Mouse (Mus musculus): ENCODE measurements at regions not wholly inside any gene's neighbourhood (a gene's known extent, or its start where the extent isn't known, plus 50 kb on each side); places are given as distances from the start of the nearest gene placed in this dataset.

- H3K27ac ChIP-seq (ENCODE audit: control insufficient read depth, low read depth, low read length) = no peak overlapping the region
- DNase-seq (ENCODE audit: low read depth, low spot score) = no peak
- no peak for TF ChIP-seq EP300 (IDR thresholded peaks at IDR 0.05; ENCODE audit: low read depth in 1 of 2, low read length in 2 of 2)
- no peak for TF ChIP-seq ZNF384 (IDR thresholded peaks at IDR 0.05; ENCODE audit: low read depth, low read length)
- TF ChIP-seq MXI1 (IDR thresholded peaks at IDR 0.05; ENCODE audit: low read depth, low read length) = no peak
These were observed 132.7 kb upstream of the Aoah start for GRCm38 (mm10) chr13:20661243-20661642.

DNA sequence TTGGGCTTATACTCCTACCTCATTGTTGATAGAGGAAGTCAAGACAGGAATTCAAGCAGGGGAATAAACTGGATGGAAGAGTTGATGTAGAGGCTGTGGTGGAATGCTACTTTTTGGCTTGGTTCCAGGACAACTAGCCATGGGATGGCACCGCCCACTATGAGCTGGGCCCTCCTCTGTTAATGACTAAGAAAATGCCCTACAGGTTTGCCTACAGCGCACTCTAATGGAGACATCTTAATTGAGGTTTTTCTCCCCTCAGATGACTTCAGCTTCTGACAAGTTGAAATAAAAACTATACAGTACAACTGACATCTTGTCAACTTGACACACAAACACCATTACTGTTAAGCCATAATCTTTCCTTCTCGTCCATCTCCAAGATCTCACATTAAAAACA is 115.2 kb upstream of the Aoah start:
- TF ChIP-seq POLR2AphosphoS5 (IDR thresholded peaks at IDR 0.05; ENCODE audit: borderline replicate concordance, low read depth, low read length) (no peak), SMC3 (IDR thresholded peaks at IDR 0.05; ENCODE audit: low read depth, low read length) (no peak), ELF1 (IDR thresholded peaks at IDR 0.05; ENCODE audit: low read depth, low read length) (no peak), USF1 (IDR thresholded peaks at IDR 0.05; ENCODE audit: low read depth, low read length) (no peak), RAD21 (IDR thresholded peaks at IDR 0.05; ENCODE audit: low read depth, low read length) (peak; percentile 11)
- no peak overlapping the region for H3K27ac ChIP-seq (ENCODE audit: control insufficient read depth, low read depth, low read length)
- no peak overlapping the region for H3K9ac ChIP-seq (ENCODE audit: control insufficient read depth, low read depth, low read length, poor library complexity, severe bottlenecking)
- no peaks in the 10 kb centered on the region for H3K79me2 ChIP-seq (ENCODE audit: control insufficient read depth, insufficient read depth, low read length, poor library complexity)
- H3K4me3 ChIP-seq (ENCODE audit: control insufficient read depth in 1 of 2, insufficient read depth in 1 of 2, low read depth in 2 of 2, low read length in 2 of 2) = no peak overlapping the region
- H3K9me3 ChIP-seq (replicated peaks; ENCODE audit: insufficient read depth, low read length) = no peaks in the 10 kb centered on the region
- peak; percentile 5 for DNase-seq (ENCODE audit: low read depth, low spot score)
- H3K36me3 ChIP-seq (ENCODE audit: control insufficient read depth in 1 of 2, insufficient read depth in 2 of 2, low read length in 2 of 2) = no peaks in the 10 kb centered on the region
- H3K4me1 ChIP-seq (ENCODE audit: control insufficient read depth in 1 of 2, insufficient read depth in 2 of 2, low read length in 2 of 2) = no peaks in the 10 kb centered on the region
- H3K27me3 ChIP-seq (ENCODE audit: control insufficient read depth in 1 of 2, insufficient read depth in 2 of 2, low read length in 2 of 2) = no peaks in the 10 kb centered on the region

More at GRCm38 (mm10) chr13:20661243-20661642, 132.7 kb upstream of the Aoah start:
- Histone ChIP-seq H3K9me3 (replicated peaks; ENCODE audit: insufficient read depth, low read length) (no peaks in the 10 kb centered on the region), H3K4me3 (ENCODE audit: control insufficient read depth in 1 of 2, insufficient read depth in 1 of 2, low read depth in 2 of 2, low read length in 2 of 2) (no peak overlapping the region), H3K79me2 (ENCODE audit: control insufficient read depth, insufficient read depth, low read length, poor library complexity) (no peaks in the 10 kb centered on the region), H3K4me1 (ENCODE audit: control insufficient read depth in 1 of 2, insufficient read depth in 2 of 2, low read length in 2 of 2) (no peaks in the 10 kb centered on the region), H3K27me3 (ENCODE audit: control insufficient read depth in 1 of 2, insufficient read depth in 2 of 2, low read length in 2 of 2) (no peaks in the 10 kb centered on the region), H3K9ac (ENCODE audit: control insufficient read depth, low read depth, low read length, poor library complexity, severe bottlenecking) (no peak overlapping the region), H3K36me3 (ENCODE audit: control insufficient read depth in 1 of 2, insufficient read depth in 2 of 2, low read length in 2 of 2) (no peaks in the 10 kb centered on the region)

DNA sequence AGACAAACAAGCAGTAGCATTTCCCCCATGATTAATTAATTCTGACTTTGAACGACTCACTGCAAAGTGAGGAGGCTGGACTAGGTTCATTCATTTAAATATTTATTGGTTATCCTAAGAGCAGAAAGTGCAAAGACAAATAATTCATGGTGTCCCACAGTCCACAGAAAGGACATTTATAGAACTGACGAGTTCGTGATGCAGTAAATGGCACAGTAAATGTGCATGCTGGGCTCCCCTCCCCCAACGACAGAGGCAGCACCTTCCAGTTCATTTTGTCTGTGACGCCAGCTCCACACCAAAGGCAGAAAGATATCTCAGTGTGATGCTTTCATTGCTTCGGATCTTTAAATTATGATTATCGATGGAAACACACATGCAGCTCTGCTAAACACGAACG is 107.0 kb upstream of the Aoah start:
- no peaks in the 10 kb centered on the region for H3K36me3 ChIP-seq (ENCODE audit: control insufficient read depth in 1 of 2, insufficient read depth in 2 of 2, low read length in 2 of 2)
- H3K4me1 ChIP-seq (ENCODE audit: control insufficient read depth in 1 of 2, insufficient read depth in 2 of 2, low read length in 2 of 2) = no peaks in the 10 kb centered on the region
- H3K4me3 ChIP-seq (ENCODE audit: control insufficient read depth in 1 of 2, insufficient read depth in 1 of 2, low read depth in 2 of 2, low read length in 2 of 2) = no peak overlapping the region
- no peak for DNase-seq (ENCODE audit: low read depth, low spot score)
- no peaks in the 10 kb centered on the region for H3K27me3 ChIP-seq (ENCODE audit: control insufficient read depth in 1 of 2, insufficient read depth in 2 of 2, low read length in 2 of 2)
- no peak overlapping the region for H3K9ac ChIP-seq (ENCODE audit: control insufficient read depth, low read depth, low read length, poor library complexity, severe bottlenecking)
- no peak overlapping the region for H3K27ac ChIP-seq (ENCODE audit: control insufficient read depth, low read depth, low read length)
- TF ChIP-seq MAFK (IDR thresholded peaks at IDR 0.05; ENCODE audit: borderline replicate concordance, low read depth, low read length) = no peak
- no peak for TF ChIP-seq ELF1 (IDR thresholded peaks at IDR 0.05; ENCODE audit: low read depth, low read length)
- no peak for TF ChIP-seq MXI1 (IDR thresholded peaks at IDR 0.05; ENCODE audit: low read depth, low read length)
- no peak for TF ChIP-seq MAZ (IDR thresholded peaks at IDR 0.05; ENCODE audit: low read depth, low read length)
- no peak for TF ChIP-seq ZNF384 (IDR thresholded peaks at IDR 0.05; ENCODE audit: low read depth, low read length)
- no peak for TF ChIP-seq E2F4 (IDR thresholded peaks at IDR 0.05; ENCODE audit: borderline replicate concordance, low read depth, low read length)
- TF ChIP-seq GATA1 (IDR thresholded peaks at IDR 0.05; ENCODE audit: low read depth, low read length) = no peak
- no peak for TF ChIP-seq POLR2AphosphoS2 (IDR thresholded peaks at IDR 0.05; ENCODE audit: low read length)
- no peak for TF ChIP-seq MAX (IDR thresholded peaks at IDR 0.05; ENCODE audit: low read length)
- TF ChIP-seq NELFE (IDR thresholded peaks at IDR 0.05; ENCODE audit: low read depth, low read length) = no peak
- no peak for TF ChIP-seq CHD2 (IDR thresholded peaks at IDR 0.05; ENCODE audit: low read length)
- H3K9me3 ChIP-seq (replicated peaks; ENCODE audit: insufficient read depth, low read length) = no peaks in the 10 kb centered on the region
- H3K79me2 ChIP-seq (ENCODE audit: control insufficient read depth, insufficient read depth, low read length, poor library complexity) = no peaks in the 10 kb centered on the region
